Mouse (Mus musculus) hindlimb bud, embryonic 11.5 days (tissue): ENCODE data around the gene Sbk2.

Experiments used
- DNase-seq: peaks from one replicate; pipeline ENCODE4 v3.0.0-alpha.2; 2012; ENCODE audit warnings: low read depth, low spot score; ENCODE audit errors: extremely low spot score

The Sbk2 gene

GRCm38 (mm10) chr7:4895186-4895585 lies 69.0 kb downstream of the Sbk2 start:
- DNase-seq = no peak
